Mouse (Mus musculus): ENCODE measurements around the gene Clec9a.

DNA sequence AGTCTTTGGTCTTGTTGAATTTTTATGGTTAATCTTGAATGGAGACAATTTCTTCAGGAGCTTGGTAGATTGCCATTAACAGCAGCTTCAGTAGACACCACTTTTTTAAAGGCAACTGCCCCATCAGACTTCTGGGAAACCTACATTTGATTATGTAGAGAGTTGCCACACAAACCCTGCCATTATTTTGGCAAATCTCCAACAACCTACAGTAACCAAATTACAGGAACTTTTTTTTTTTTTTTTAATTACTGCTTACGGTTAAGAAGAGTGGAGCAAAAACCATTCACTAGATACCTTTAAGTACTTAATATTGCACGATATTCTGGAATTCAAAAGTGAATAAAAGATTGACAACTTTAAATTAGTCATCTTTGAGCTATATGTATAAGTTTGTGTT, 49.1 kb upstream of the Clec9a start:
- TF ChIP-seq JUND (IDR thresholded peaks at IDR 0.05; ENCODE audit: low read depth, low read length): no peak
- no peak for TF ChIP-seq POLR2A (IDR thresholded peaks at IDR 0.05; ENCODE audit: control insufficient read depth in 1 of 2, insufficient read depth in 1 of 2, low read depth in 1 of 2, low read length in 2 of 2, poor library complexity in 1 of 2)
- no peak for TF ChIP-seq MAX (IDR thresholded peaks at IDR 0.05; ENCODE audit: low read length)
- no peak for TF ChIP-seq MYB (IDR thresholded peaks at IDR 0.05; ENCODE audit: low read depth, low read length)
- no peak for TF ChIP-seq ZMIZ1 (IDR thresholded peaks at IDR 0.05; ENCODE audit: low read depth, low read length)
- no peak for TF ChIP-seq CTCF (IDR thresholded peaks at IDR 0.05 in 2 of 3, conservative IDR thresholded peaks at IDR 0.05 in 1 of 3; ENCODE audit: control insufficient read depth in 1 of 3, insufficient read depth in 1 of 3, low read depth in 2 of 3, low read length in 3 of 3, poor library complexity in 1 of 3, severe bottlenecking in 1 of 3)
- TF ChIP-seq MAFK (IDR thresholded peaks at IDR 0.05; ENCODE audit: borderline replicate concordance, low read depth, low read length): no peak
- no peak for TF ChIP-seq GATA1 (IDR thresholded peaks at IDR 0.05; ENCODE audit: low read depth, low read length)
- no peak for TF ChIP-seq CHD1 (IDR thresholded peaks at IDR 0.05; ENCODE audit: low read depth, low read length)
- no peak for TF ChIP-seq USF1 (IDR thresholded peaks at IDR 0.05; ENCODE audit: low read depth, low read length)
